Mouse (Mus musculus) brain, embryonic 14.5 days (tissue): ENCODE measurements at regions not wholly inside any gene's neighbourhood (a gene's known extent, or its start where the extent isn't known, plus 50 kb on each side); places are given as distances from the start of the nearest gene placed in this dataset.

ENCODE experiments used
- DNase-seq: peaks from one replicate; pipeline ENCODE4 v3.0.0-alpha.2; 2011; ENCODE audit warnings: low read depth
- CTCF ChIP-seq: fragments of 200-500 bp; IDR thresholded peaks from 2 replicates; pipeline ENCODE4 v1.5.1; 2012; ENCODE audit warnings: inconsistent platforms, mild to moderate bottlenecking, moderate library complexity, borderline replicate concordance; ENCODE audit not compliant: insufficient read depth, insufficient read length; ENCODE audit errors: extremely low read depth
- POLR2A ChIP-seq: fragments of 200-500 bp; IDR thresholded peaks from 2 replicates; pipeline ENCODE4 v1.6.1; 2012; ENCODE audit warnings: mild to moderate bottlenecking, inconsistent platforms, borderline replicate concordance; ENCODE audit not compliant: poor library complexity, insufficient read depth, insufficient read length, severe bottlenecking; ENCODE audit errors: extremely low read depth

DNA sequence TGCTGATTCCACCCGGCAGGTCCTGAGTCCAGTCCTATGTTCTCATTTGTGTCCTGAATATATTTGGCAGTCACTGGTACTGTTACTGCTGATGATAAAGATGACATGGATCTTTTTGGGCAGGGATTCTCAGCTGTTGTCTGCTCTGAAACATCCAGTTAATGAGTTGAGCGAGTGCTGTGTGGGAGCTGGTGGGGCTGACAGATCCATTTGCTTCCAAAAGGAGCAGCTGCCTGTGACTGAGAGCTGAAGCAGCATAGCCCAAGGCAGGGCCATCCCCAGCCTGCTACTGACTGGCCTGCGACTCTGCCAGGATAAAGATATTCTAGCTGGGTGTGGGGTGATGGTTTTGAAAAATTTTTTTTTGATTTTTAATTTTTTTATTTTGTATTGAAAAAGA is 200.3 kb upstream of the Gm11042 start:
- TF ChIP-seq CTCF (no peak), POLR2A (no peak)
- DNase-seq, result peak; percentile 65

DNA sequence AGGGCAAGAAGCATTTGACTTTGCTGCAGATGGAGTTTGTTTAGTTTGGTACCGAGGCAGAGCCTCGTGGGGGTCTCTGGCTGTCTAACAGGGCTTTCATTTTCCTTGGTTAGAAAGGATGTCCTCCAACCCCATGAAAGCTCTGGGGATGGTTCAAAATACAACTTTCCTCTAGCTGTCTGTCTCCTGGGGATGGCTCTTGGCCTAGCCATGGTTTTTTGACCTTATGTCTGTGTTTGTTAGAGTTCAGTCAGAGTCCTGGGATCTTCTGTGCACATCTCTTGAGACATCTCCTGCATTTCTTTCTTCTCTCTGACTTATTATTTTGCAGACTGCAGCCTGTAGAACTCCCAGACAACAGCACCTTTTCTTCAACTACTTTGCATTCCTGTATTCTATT is 186.6 kb upstream of the Gm11042 start:
- TF ChIP-seq CTCF (no peak), POLR2A (no peak)
- DNase-seq, result no peak

DNA sequence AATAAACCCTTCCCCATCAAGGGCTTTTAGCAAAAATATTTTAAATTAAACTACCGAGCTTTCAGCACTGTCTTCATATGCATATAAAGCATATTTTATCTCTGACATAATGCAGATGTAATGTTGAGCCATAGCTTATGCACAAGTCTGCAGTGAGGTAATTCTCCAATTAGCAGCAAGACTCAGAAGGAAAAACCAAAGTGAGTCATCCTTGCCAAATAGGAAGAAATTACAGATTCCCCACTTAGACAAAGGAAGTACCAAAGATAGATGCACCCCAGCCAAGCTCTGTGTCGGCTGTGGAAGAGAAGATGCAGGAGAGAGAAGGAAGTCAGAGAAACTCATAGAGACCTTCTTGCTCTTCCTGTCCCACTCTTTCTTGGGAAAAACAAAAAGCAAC is 161.4 kb upstream of the Gm11042 start:
- no peak for DNase-seq

DNA sequence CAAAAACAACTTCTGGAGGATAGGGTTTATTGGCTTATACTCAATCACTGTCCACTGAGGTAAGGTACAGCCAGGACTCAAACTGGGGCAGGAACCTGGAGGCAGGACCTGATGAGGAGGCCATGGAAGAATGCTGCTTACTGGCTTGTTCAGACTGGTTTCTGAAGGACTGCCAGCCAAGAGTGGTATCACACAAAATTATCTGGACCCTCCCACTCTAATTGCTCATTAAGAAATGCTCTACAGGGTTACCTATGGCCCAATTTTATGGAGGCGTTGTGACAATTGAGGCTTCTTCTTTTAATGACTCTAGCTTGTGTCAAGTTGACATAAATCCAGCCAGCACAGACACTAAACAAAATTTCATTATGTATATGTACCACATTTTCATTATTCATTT is 158.5 kb upstream of the Gm11042 start:
- TF ChIP-seq POLR2A (no peak), CTCF (no peak)
- no peak for DNase-seq

More for the DNA sequence above, 161.4 kb upstream of the Gm11042 start:
- TF ChIP-seq POLR2A, result no peak
- TF ChIP-seq CTCF, result no peak

DNA sequence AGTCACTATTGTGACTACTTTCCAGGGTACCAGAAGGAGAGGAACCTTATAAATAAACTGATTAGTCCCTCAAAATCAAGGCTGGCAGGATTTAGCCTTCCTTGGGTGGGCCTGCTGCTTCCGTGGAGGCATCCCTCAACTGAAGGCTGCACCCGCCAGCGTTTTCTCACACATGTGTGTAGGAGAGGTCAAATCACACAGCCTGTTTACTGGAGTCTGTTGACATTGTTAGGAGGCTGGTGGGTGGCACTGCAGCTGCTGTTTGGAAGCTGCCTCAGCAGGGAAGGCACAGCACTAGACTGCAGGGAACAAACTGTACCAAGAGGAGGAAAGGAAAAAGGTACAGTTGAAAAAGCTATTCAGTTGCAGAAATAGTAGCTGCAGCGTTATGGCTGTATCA is 142.3 kb upstream of the Gm11042 start:
- no peak for TF ChIP-seq POLR2A
- no peak for TF ChIP-seq CTCF
- peak; percentile 58 for DNase-seq

DNA sequence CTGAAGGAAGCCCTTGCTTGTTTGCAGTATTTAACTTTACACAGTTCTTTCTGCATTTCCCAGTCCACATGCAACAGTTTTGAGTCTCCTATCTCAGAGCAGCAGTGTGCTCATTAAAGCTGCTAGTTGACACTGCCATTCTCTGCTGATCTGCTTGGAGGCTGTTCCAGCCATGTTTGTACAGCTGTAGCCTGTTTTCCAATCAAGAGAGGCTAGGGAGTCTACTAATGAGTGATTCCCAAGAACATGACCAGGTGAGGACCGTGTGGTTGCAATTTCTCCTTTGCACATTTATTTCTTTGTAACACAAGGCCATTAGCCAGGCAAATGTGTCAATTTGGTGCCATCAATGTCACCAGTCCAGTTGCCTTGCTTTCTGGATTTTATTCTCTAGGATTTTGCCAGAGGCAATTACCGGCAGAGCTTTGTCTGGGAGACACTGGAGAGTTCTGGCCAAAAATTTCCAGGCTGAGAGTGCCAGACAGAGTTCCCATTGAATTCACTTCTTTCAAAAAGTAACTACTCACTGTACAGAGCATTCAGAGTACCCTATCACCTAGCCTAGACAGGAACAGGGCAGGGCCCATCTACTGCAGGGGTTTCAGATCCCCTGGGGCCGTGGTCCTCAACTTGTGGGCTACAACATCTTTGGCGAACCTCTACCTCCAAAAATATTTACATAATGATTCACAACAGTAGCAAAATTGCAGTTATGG is 136.3 kb upstream of the Gm11042 start:
- DNase-seq, result peak; percentile 85
- TF ChIP-seq CTCF, result no peak
- no peak for TF ChIP-seq POLR2A

DNA sequence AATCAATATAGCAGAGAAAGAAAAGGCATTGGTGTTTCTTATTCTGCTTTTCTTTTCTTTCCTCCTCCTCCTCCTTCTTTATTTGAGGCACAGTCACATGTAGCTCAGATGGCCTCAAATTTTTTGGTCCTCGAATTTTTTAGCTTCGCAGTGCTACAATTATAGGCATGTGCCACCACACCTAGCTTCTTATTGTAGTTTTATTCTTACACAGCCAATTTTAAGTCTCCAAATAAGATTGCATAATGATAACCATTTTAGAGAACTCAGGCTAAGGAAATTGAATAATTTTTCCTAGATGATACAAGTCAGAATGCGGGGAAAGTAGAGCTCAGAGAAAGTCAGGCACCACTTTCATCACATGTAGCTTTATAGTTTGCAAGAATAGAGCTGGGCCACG is 132.1 kb upstream of the Gm11042 start:
- no peak for DNase-seq
- no peak for TF ChIP-seq CTCF
- no peak for TF ChIP-seq POLR2A

DNA sequence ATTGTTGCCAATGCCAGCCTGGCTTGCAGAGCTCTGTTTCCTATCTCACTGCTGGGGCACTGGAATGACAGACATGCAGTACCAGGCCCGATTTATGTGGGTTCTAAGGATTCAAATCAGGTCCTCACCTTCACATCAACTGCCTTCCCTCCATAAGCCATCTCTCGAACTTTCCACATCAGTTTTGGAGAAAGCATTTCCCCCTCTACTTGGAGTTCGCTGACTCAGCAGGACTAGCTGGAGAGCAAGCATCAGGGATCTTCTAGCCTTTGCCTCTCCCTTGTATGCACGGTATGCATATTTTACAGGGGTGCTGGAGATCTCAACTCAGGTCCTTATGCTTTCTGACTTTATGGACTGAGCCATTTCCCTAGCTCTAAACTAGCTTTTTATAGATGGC is 118.7 kb upstream of the Gm11042 start:
- TF ChIP-seq CTCF (no peak), POLR2A (no peak)

DNA sequence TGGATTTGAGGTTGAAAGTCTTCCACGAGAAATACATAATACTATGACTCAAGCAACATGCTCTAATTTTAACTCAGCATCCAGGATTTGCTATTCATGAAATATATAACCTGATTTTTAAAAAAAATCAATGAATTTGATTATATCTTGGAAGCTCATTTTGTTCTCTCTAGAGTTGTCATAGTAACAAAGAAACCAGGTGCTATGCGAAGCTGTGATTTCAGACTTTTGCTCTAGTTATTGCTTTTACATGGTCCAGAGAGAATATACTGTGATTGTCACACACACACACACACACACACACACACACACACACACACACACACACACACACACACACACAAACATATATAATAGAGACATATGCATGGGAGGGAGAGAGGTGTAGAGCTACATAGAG is 98.5 kb upstream of the Gm11042 start:
- TF ChIP-seq CTCF (no peak), POLR2A (no peak)
- DNase-seq, result no peak

More for the DNA sequence above, 118.7 kb upstream of the Gm11042 start:
- no peak for DNase-seq

DNA sequence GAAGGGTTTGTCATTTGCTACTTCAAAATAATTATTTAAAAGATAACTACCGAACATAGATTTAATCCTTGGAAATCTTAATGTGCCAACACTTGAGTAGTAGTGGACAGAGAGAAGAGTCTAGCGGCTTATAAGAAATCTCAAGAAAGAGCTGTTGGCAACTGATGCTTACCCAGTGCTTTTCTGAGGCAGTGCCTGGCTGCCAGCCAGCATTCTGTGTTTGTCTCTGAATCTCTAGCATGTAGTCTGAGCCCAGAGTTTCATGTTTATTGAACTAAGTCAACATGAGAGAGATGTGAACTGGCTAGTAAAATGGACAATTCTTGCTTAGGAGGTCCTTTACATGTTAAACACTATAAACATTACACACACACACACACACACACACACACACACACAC is 94.3 kb upstream of the Gm11042 start:
- peak; percentile 71 for DNase-seq
- TF ChIP-seq CTCF (no peak), POLR2A (no peak)

DNA sequence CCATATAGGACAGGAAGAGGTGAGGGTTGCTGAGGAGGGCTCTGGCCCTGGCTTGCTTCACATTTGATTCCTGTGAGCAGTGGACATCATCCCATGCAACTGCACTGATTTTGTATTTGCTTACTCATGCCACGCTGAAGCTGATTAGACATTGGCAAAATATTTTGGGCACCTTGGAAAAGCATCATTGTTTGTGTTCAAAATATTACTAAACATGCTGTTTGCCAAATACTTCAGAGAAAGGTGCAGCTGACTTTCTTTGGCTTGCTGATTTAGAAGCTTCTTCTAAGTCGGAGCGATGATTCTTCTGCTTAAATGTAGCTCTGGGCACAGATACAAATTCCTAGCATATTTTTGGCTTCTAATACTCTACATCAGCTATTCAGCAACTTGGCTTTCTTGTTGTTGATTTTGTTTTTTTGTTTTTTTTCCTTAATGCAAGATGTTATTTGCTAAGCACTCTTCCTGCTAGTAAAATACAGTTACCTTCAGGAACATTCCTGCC is 91.4 kb upstream of the Gm11042 start:
- peak; percentile 53 for DNase-seq
- no peak for TF ChIP-seq POLR2A
- no peak for TF ChIP-seq CTCF

DNA sequence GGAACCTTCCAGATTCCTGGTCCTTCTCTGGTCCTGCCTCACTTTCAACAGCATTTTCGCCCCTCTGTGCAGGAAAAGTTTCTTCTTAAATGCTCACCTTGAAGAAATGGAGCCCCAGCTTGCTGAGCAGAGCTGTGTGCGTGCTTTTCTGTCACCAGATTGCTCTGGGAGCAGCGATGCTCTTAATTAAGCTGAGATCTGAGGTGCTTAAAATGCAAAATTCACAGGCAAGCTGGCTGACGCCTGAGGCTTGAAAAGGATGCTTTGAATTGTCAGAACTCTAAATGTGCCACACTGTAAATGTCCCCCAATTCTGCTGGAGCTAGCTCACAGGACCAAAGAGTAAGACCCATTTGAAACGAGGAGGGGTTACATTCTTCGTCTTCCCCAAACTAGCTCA is 73.6 kb upstream of the Gm11042 start:
- DNase-seq, result peak; percentile 57
- no peak for TF ChIP-seq CTCF
- TF ChIP-seq POLR2A, result no peak
